Mouse (Mus musculus): ENCODE results near the gene Uck1. TPM values are rescaled to one million over a fixed set of nuclear protein-coding genes. Genes with fewer than 3 reads are reported as not detected.

Gene Uck1
- total and polyA plus RNA-seq, 2 experiments from 2014 or later, result 90.8 to 138 TPM

DNA sequence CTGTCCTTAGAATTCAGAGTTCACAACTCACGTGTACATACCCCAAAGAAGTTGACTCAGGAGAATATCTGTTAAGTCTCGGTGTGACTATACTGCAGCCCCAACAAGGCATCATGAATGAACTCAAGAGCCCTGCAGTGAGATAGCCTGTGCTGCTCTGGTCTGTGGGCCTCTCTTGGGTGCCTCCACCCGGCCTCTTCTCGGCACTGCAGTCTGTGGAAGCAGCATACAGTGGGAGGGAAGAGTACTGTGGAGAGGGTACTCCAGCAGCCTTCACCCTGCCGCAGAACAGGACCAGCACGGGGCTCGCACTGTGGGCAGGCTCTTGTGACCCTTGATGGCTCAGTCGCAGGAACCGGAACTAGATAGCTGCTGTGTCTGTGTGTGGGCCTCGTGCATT lies 44.4 kb downstream of the Uck1 start:
- no peak overlapping the region for H3K4me3 ChIP-seq (ENCODE audit: low read length)
- TF ChIP-seq CTCF (IDR thresholded peaks at IDR 0.05; ENCODE audit: low read depth), result no peak
- no peaks in the 10 kb centered on the region for H3K27me3 ChIP-seq (ENCODE audit: insufficient read depth, low read length)
- H3K27ac ChIP-seq, result no peak overlapping the region
- DNase-seq (ENCODE audit: low spot score) (no peak), ATAC-seq (no peak)
- no peak overlapping the region for H3K4me2 ChIP-seq (ENCODE audit: low read depth, low read length)
- H3K9ac ChIP-seq (replicated peaks; ENCODE audit: low read length), result no peak overlapping the region
- H3K9me3 ChIP-seq (ENCODE audit: low read length), result no peaks in the 10 kb centered on the region
- no peaks in the 10 kb centered on the region for H3K4me1 ChIP-seq (ENCODE audit: insufficient read depth, low read length)
- peaks cover 97% of the 10 kb centered on the region for H3K36me3 ChIP-seq (ENCODE audit: insufficient read depth, low read length)
- WGBS, result 88% methylated on average over 10 of the region's 10 CpGs

DNA sequence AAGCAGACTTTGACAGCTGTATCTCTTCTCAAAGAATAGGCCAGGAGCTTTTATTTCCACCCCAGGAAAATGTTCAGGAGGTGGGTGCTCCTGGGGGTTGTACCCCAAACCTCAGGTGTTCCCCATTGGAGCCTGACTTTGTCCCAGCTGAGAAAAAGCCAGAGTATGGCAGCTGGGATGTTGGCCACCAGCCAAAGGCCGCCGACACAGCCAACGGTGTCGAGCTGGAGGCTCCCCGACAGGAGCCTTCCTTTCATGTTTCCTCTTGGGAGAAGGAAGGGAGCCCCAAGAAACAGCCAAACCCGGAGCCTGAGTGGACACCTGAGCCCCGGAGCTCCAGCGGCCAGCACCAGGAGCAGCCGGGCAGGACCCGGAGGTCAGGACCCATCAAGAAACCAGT lies 47.0 kb downstream of the Uck1 start:
- no peaks in the 10 kb centered on the region for H3K27me3 ChIP-seq (ENCODE audit: insufficient read depth, low read length)

DNA sequence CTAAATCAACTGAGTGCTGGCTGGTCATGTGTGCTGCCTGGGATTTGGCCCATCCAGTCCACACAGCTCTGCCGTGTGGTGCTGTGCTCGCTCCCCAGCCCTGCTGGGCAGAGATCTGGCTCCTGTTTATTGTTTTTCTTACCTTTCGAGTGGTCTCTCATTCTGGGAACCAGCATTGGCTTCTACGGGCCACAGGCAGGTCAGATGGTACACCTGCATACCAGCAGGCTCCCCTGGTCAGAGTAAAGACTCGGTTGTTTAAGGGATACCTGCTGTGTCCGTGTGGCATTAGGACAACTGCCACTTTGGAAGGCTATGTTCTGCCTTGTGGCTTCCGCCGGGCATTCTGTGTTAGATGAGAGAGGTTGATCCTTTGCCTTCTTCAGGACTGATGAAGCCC lies 48.3 kb downstream of the Uck1 start:
- no peak overlapping the region for H3K4me2 ChIP-seq (ENCODE audit: low read depth, low read length)
- no peaks in the 10 kb centered on the region for H3K4me1 ChIP-seq (ENCODE audit: insufficient read depth, low read length)
- WGBS, result 78% methylated on average over 8 of the region's 8 CpGs
- no peak for TF ChIP-seq CTCF (IDR thresholded peaks at IDR 0.05; ENCODE audit: low read depth)
- peaks cover 96% of the 10 kb centered on the region for H3K36me3 ChIP-seq (ENCODE audit: insufficient read depth, low read length)
- no peak overlapping the region for H3K9ac ChIP-seq (replicated peaks; ENCODE audit: low read length)
- ATAC-seq, result no peak
- no peak overlapping the region for H3K27ac ChIP-seq
- no peaks in the 10 kb centered on the region for H3K9me3 ChIP-seq (ENCODE audit: low read length)
- no peak overlapping the region for H3K4me3 ChIP-seq (ENCODE audit: low read length)
- no peak for DNase-seq (ENCODE audit: low spot score)
- H3K27me3 ChIP-seq (ENCODE audit: insufficient read depth, low read length), result no peaks in the 10 kb centered on the region

More for the DNA sequence above, 47.0 kb downstream of the Uck1 start:
- no peak for TF ChIP-seq CTCF (IDR thresholded peaks at IDR 0.05; ENCODE audit: low read depth)
- Histone ChIP-seq H3K4me3 (ENCODE audit: low read length) (no peak overlapping the region), H3K9me3 (ENCODE audit: low read length) (no peaks in the 10 kb centered on the region), H3K4me2 (ENCODE audit: low read depth, low read length) (no peak overlapping the region), H3K4me1 (ENCODE audit: insufficient read depth, low read length) (no peaks in the 10 kb centered on the region), H3K9ac (replicated peaks; ENCODE audit: low read length) (no peak overlapping the region), H3K36me3 (ENCODE audit: insufficient read depth, low read length) (peaks cover 96% of the 10 kb centered on the region), H3K27ac (no peak overlapping the region)
- 38% methylated on average over 10 of the region's 10 CpGs for WGBS
- ATAC-seq (no peak), DNase-seq (ENCODE audit: low spot score) (peak; percentile 12)

DNA sequence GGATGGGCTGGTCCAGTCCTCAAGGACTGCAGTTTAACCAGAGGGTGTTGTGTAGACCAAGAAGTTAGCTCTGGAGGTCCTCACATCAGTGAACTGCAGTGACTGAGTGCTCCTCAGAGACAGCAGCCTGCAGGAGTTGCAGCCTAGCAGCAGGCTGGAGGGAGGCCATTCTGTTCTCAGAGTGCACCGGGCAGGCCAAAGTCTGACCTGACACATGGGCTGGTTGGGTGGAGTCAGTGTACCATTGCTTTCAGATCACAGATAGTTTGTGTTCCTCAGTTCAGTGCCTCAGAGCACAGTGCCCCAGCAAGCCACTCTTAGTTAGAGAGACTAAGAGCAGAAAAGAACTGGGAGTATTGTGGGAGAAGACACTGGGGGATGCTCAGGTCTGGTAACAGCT lies 52.3 kb downstream of the Uck1 start:
- ATAC-seq (no peak), DNase-seq (ENCODE audit: low spot score) (no peak)
- TF ChIP-seq CTCF (IDR thresholded peaks at IDR 0.05; ENCODE audit: low read depth), result no peak
- no peaks in the 10 kb centered on the region for H3K27me3 ChIP-seq (ENCODE audit: insufficient read depth, low read length)
- WGBS, result 85% methylated on average over 1 of the region's 1 CpGs
- H3K36me3 ChIP-seq (ENCODE audit: insufficient read depth, low read length), result peaks cover 95% of the 10 kb centered on the region
- no peak overlapping the region for H3K27ac ChIP-seq
- H3K4me3 ChIP-seq (ENCODE audit: low read length), result no peak overlapping the region
- H3K9ac ChIP-seq (replicated peaks; ENCODE audit: low read length), result no peak overlapping the region
- H3K9me3 ChIP-seq (ENCODE audit: low read length), result no peaks in the 10 kb centered on the region
- no peaks in the 10 kb centered on the region for H3K4me1 ChIP-seq (ENCODE audit: insufficient read depth, low read length)
- H3K4me2 ChIP-seq (ENCODE audit: low read depth, low read length), result no peak overlapping the region

Other genes starting within 250 kb of the Uck1 start
- gene Fam78a, start 175.3 kb downstream of the Uck1 start, total RNA-seq (2014; rRNA removed), result 0.83 and 1.3 TPM in 2 replicates
- gene Fam78a, start 175.3 kb downstream of the Uck1 start, polyA plus RNA-seq (2015; fragmentation: Nextera tagmentation; extraction: Ambion mirVana), result 0.21 and 0.39 TPM in 2 replicates
- 39.2 and 50.5 TPM in 2 replicates for gene Plpp7, start 164.6 kb downstream of the Uck1 start, total RNA-seq (2014; rRNA removed)
- 28.2 and 28.3 TPM in 2 replicates for gene Plpp7, start 164.6 kb downstream of the Uck1 start, polyA plus RNA-seq (2015; fragmentation: Nextera tagmentation; extraction: Ambion mirVana)
- gene Prrc2b, start 109.1 kb downstream of the Uck1 start, total RNA-seq (2014; rRNA removed), result 188 and 206 TPM in 2 replicates
- gene Prrc2b, start 109.1 kb downstream of the Uck1 start, polyA plus RNA-seq (2015; fragmentation: Nextera tagmentation; extraction: Ambion mirVana), result 44.8 and 55.9 TPM in 2 replicates
- 41.2 and 41.8 TPM in 2 replicates for gene Pomt1, start 23.6 kb downstream of the Uck1 start, total RNA-seq (2014; rRNA removed)
- 18.0 and 19.4 TPM in 2 replicates for gene Pomt1, start 23.6 kb downstream of the Uck1 start, polyA plus RNA-seq (2015; fragmentation: Nextera tagmentation; extraction: Ambion mirVana)
- 49.3 and 55.8 TPM in 2 replicates for gene Golga2, start 27.2 kb upstream of the Uck1 start, total RNA-seq (2014; rRNA removed)
- 24.4 and 25.7 TPM in 2 replicates for gene Golga2, start 27.2 kb upstream of the Uck1 start, polyA plus RNA-seq (2015; fragmentation: Nextera tagmentation; extraction: Ambion mirVana)
- 302 and 319 TPM in 2 replicates for gene Swi5, start 27.9 kb upstream of the Uck1 start, total RNA-seq (2014; rRNA removed)
- 487 and 513 TPM in 2 replicates for gene Swi5, start 27.9 kb upstream of the Uck1 start, polyA plus RNA-seq (2015; fragmentation: Nextera tagmentation; extraction: Ambion mirVana)
- gene Ciz1, start 92.2 kb upstream of the Uck1 start, total RNA-seq (2014; rRNA removed), result 87.6 and 103 TPM in 2 replicates
- gene Ciz1, start 92.2 kb upstream of the Uck1 start, polyA plus RNA-seq (2015; fragmentation: Nextera tagmentation; extraction: Ambion mirVana), result 33.3 and 40.3 TPM in 2 replicates
- gene Dnm1, start 93.2 kb upstream of the Uck1 start, total RNA-seq (2014; rRNA removed), result 190 and 211 TPM in 2 replicates
- 87.6 and 96.9 TPM in 2 replicates for gene Dnm1, start 93.2 kb upstream of the Uck1 start, polyA plus RNA-seq (2015; fragmentation: Nextera tagmentation; extraction: Ambion mirVana)
- gene 1110008P14Rik, start 121.8 kb upstream of the Uck1 start, total RNA-seq (2014; rRNA removed), result 458 and 481 TPM in 2 replicates
- 220 and 233 TPM in 2 replicates for gene 1110008P14Rik, start 121.8 kb upstream of the Uck1 start, polyA plus RNA-seq (2015; fragmentation: Nextera tagmentation; extraction: Ambion mirVana)
- 0.31 and 0.58 TPM in 2 replicates for gene Lcn2, start 128.1 kb upstream of the Uck1 start, total RNA-seq (2014; rRNA removed)
- gene Lcn2, start 128.1 kb upstream of the Uck1 start, polyA plus RNA-seq (2015; fragmentation: Nextera tagmentation; extraction: Ambion mirVana), result 0.80 and 0.93 TPM in 2 replicates
- gene Ptges2, start 135.7 kb upstream of the Uck1 start, total RNA-seq (2014; rRNA removed), result 41.3 and 45.5 TPM in 2 replicates
- gene Ptges2, start 135.7 kb upstream of the Uck1 start, polyA plus RNA-seq (2015; fragmentation: Nextera tagmentation; extraction: Ambion mirVana), result 55.6 and 57.0 TPM in 2 replicates
- gene Naif1, start 190.3 kb upstream of the Uck1 start, total RNA-seq (2014; rRNA removed), result 3.1 and 3.7 TPM in 2 replicates
- 2.9 and 3.0 TPM in 2 replicates for gene Naif1, start 190.3 kb upstream of the Uck1 start, polyA plus RNA-seq (2015; fragmentation: Nextera tagmentation; extraction: Ambion mirVana)
- gene Slc25a25, start 191.3 kb upstream of the Uck1 start, total RNA-seq (2014; rRNA removed), result 64.3 and 69.6 TPM in 2 replicates
- 44.4 and 46.4 TPM in 2 replicates for gene Slc25a25, start 191.3 kb upstream of the Uck1 start, polyA plus RNA-seq (2015; fragmentation: Nextera tagmentation; extraction: Ambion mirVana)

Data from hindbrain, postnatal 0 days (tissue).